Mouse (Mus musculus): ENCODE measurements around the gene Rundc3a.

DNA sequence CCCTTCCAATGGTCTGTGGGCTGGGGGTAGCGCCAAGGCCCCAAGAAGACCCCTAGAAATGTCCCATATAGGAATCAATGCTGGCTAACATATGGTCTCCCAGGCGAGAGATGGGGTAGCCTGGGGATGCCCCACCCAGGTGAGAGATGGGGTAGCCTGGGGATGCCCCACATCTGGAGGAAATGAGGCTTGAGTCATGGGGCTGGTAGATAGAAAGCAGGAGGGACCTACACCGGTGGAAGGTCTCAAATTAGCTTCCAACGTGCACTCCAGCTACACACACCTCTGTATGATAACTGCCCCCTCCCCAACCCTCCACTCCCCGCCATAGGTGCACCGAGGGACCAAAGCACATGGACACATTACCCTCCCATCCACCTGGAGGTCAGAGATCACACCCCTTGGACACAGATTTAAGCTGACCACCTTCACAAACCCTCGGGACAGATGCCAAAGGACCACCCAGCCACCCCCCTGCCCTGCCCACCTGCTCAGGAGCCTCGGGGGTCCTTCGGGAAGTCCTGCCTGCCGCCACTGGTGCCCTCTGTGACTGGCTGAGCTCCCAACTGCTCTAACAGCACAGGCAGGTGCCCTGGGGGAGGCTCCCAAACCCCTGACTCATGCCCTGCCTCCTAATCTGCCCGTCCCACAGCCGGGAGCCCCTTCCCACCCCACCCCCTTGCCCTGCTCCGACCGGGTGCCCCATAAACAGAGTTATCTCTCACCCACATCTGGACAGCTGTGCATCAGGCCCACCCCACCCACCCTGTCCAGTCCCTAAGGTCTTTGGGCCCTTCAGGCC, 28.4 kb upstream of the Rundc3a start:
- no peak for TF ChIP-seq CTCF (IDR thresholded peaks at IDR 0.05; ENCODE audit: low read depth, low read length)
- TF ChIP-seq TAL1 (conservative IDR thresholded peaks at IDR 0.05; ENCODE audit: low read depth, low read length), result peak; percentile 61; the same call in 1 of the 2 replicates
- no peak for TF ChIP-seq POLR2AphosphoS5 (IDR thresholded peaks at IDR 0.05; ENCODE audit: insufficient replicate concordance, low read depth, low read length)
- no peak for TF ChIP-seq GATA1 (IDR thresholded peaks at IDR 0.05; ENCODE audit: borderline replicate concordance, low read length)
